Mouse (Mus musculus): Measurements from ENCODE around the gene 2210016L21Rik.

GRCm38 (mm10) chr5:114951279-114951880 is 9.4 kb downstream of the 2210016L21Rik start:
- no peak for TF ChIP-seq CTCF (IDR thresholded peaks at IDR 0.05; ENCODE audit: control insufficient read depth, insufficient read depth, insufficient read length)
- TF ChIP-seq USF1 (IDR thresholded peaks at IDR 0.05; ENCODE audit: low read depth): no peak
- no peak for TF ChIP-seq MAX (IDR thresholded peaks at IDR 0.05)
- no peak for TF ChIP-seq MYOG (IDR thresholded peaks at IDR 0.05; ENCODE audit: control insufficient read depth, extremely low read depth, insufficient read length)
- TF ChIP-seq MYOD1 (IDR thresholded peaks at IDR 0.05; ENCODE audit: control insufficient read depth, insufficient read length, low read depth): no peak
- no peak for TF ChIP-seq FOSL1 (IDR thresholded peaks at IDR 0.05; ENCODE audit: insufficient read depth, low read length, poor library complexity, severe bottlenecking)
- no peak for TF ChIP-seq CEBPB (IDR thresholded peaks at IDR 0.05; ENCODE audit: low read depth)

Measured in C2C12 (cell line).